Mouse (Mus musculus): Measurements from ENCODE around the gene Immp2l. TPM values are rescaled to one million over a fixed set of nuclear protein-coding genes. Genes with fewer than 3 reads are reported as not detected.
"Not testable (repeated sequence)": the region's sequence is repeated elsewhere in the genome, so short reads cannot be mapped to it uniquely, and the experiment has no call there.

Gene Immp2l
- 10 to 100 TPM; 28.8 to 42.1 TPM for total RNA-seq (2021)
- long read RNA-seq, experiment 1, partial matches to known transcripts = 1 of 2 reads
- long read RNA-seq, experiment 1, other reads (novel, unspliced or antisense) = 1 of 2 reads
- long read RNA-seq, experiment 2, partial matches to known transcripts = 1 of 3 reads
- long read RNA-seq, experiment 2, other reads (novel, unspliced or antisense) = 1 of 3 reads

DNA sequence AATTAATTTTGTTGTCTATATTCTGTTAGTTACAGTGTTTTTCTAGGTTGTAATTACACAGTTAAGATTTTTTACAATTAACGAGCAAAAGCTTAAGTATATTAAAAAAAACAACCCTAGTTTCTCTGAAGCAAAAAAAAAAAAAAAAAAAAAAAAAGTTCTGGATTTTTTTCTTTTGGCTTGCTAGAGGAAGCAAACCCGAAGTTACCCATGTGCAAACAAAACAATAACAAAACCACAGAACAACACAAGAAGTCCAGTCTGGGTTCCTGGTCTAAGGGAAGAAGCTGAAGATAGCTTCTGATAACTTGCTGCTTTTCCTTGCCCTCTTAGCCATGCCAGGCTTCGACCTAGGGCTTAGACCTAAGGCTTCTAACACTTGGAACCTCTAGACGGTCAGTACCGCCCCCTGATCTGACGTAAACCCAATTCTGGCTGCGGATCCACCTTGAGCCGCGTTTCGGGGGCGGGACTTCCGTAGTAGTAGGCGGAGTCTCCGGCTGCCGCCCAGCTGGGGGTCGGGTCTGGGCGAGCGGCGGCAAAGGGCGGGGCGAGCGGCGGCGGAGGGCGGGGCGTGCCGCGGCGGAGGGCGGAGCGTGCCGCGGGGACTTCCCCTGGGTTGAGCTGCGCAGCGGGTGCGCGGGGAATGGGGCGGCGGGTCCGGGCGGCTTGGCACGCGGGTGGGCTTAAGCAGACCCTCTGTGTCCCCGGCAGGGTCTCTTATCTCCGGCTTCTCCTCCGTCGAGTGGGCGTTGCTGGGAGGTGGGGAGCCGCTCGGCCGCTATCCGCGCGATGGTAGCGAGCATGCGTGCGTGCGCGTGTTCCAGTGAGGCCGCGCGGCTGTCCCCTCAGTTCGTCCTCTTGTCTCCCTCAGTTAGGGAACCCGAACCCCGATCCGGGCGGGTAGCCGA, at the start of gene Immp2l:
TSS of gene Immp2l (plus strand) at position 580 of the 911 bp plus-strand sequence.
- DNase-seq = peak; percentile 98

- DNase-seq = no peak
These were observed 45.0 kb upstream of the Immp2l start for GRCm38 (mm10) chr12:40978719-40979500.

DNA sequence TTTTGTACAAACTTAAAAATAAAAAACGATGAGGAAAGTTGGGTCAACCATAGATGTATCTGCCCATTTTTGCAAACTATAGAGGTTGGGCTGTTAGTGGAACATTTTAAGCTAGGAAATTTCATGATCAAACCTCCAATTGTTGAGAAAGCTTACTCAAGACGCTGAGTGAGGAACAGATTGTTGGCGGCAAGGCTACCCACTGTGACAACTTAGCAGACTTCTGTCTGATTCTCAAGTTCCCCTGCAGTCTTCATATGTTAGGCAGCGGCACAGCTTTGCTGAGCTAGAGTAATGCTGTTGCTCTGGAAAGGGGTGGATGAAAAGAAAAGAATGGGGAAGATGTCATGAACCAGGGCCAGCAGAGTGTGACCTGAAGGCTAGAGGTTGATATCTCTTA, 44.2 kb upstream of the Immp2l start:
- no peak for DNase-seq

- no peak for DNase-seq
These were observed 43.7 kb upstream of the Immp2l start for GRCm38 (mm10) chr12:40980160-40980559.

DNA sequence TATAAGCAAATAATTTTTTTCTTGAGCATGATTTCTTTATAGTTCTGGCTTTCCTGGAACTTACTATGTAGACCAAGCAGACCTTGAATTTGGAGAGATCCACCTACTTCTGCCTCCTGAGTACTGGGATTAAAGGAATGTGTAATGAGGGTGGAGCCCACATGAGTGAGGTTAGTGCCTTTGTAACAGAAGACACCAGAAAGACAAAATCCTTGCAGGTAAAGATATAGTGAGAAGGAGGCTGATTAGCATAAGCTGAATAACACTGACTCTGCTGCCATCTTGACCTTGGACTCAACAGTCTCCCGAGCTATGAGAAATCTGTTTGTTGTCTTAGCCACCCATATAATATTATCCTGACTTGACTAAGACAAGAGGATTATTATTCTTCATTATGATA, 40.9 kb upstream of the Immp2l start:
- DNase-seq = no peak

DNA sequence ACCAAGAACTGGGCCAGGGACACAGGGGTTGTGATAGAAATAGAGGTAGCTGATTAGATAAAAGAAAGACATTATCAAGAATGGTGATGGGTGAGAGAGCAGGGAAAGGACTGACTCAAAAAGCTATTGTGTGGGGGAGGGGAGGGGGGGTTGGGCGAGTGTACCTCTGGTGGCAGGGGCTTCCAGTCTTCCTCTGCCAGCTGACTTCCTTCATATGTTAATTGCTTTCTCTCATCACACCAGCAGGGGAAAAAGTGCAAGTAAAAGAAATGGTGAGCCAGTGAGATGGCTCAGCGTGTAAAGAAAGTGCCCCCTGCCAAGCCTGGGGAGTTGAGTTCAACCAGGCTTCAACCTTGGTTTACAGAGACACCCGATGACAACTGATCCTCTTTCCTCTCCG, 39.2 kb upstream of the Immp2l start:
- DNase-seq = no peak

GRCm38 (mm10) chr12:40985791-40986190, 38.1 kb upstream of the Immp2l start:
- DNase-seq = no peak

DNA sequence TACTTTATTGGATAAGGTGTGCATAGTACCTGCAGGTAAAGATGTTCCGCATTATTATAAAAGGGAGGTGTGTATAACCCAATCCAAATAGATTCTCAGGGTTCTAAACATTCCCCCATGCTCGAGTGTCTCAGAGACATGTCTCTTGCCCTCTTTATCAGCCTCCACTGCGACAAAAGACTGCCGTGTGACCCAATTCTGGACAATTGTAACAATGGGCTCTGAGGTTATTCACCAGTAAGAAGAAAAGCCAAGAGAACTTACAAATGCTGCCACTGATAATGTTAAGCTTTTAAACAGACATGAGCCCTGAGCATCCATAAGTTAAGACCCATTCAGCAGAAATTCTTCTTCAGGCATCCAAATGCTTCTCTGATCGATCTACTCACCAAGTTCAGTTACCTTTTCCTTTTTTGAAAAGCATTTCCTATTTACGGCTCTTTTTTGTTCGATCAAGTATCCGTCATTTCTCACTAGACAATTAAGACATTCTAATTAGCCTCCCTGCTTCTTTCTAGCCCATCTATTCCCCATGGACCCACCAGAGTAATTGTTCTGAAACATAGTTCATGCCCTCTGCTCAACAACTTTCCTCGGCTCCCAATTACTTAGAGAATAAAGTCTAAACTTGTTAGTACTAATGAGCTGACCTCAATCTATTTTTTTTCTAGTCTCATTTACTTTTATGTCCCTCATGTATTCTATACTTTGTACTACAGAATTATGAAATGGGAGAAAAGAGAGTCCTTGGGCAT, 35.4 kb upstream of the Immp2l start:
- no peak for DNase-seq

- DNase-seq = no peak
These were observed 32.2 kb upstream of the Immp2l start for GRCm38 (mm10) chr12:40991647-40992046.

DNA sequence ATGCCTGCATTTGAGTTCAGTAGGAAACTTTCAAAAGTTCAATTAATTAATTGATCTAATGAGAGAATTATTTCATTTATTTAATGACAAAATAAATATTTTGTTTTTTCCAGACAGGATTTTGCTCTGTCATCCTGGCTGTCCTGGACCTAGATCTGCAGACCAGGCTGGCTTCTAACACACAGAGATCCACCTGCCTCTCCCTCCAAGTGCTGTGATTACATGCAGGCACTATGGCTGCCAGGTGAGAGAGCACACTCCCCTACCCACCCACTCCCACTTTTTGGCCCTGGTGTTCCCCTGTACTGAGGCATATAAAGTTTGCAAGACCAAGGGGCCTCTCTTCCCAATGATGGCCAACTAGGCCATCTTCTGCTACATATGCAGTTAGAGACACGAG, 31.7 kb upstream of the Immp2l start:
- DNase-seq = not testable (repeated sequence)

DNA sequence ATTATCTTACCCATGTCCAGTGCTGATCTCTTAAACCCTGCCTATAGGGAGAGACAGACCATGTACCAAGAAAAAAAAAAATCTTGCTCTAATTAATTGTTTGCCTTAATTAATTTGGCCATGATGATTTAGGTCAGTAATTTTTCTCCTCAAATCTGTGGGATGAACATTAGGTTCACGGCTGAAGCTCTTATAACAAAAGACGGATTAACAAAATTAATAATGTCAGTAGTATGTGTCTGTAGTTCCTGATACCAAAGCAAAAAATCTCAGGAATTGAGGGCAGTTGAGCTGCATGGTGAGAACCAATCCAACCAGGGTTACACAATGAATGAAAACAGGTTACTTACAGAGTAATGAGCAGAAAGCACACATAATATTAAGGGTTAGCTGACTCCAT, 29.0 kb upstream of the Immp2l start:
- no peak for DNase-seq

GRCm38 (mm10) chr12:40995618-40996370, 28.1 kb upstream of the Immp2l start:
- no peak for DNase-seq

- DNase-seq = no peak
These were observed 1.4 kb upstream of the Immp2l start for GRCm38 (mm10) chr12:41022516-41022915.

- no peak for DNase-seq
These were observed 622 bp downstream of the Immp2l start for GRCm38 (mm10) chr12:41024512-41024911.

- DNase-seq = no peak
These were observed 3.6 kb downstream of the Immp2l start for GRCm38 (mm10) chr12:41027485-41027884.

- no peak for DNase-seq
These were observed 7.2 kb downstream of the Immp2l start for GRCm38 (mm10) chr12:41031119-41031518.

- peak; percentile 35 for DNase-seq
These were observed 9.3 kb downstream of the Immp2l start for GRCm38 (mm10) chr12:41033196-41033595.

- DNase-seq = no peak
These were observed 15.9 kb downstream of the Immp2l start for GRCm38 (mm10) chr12:41039834-41040233.

- no peak for DNase-seq
These were observed 17.8 kb downstream of the Immp2l start for GRCm38 (mm10) chr12:41041737-41042136.

DNA sequence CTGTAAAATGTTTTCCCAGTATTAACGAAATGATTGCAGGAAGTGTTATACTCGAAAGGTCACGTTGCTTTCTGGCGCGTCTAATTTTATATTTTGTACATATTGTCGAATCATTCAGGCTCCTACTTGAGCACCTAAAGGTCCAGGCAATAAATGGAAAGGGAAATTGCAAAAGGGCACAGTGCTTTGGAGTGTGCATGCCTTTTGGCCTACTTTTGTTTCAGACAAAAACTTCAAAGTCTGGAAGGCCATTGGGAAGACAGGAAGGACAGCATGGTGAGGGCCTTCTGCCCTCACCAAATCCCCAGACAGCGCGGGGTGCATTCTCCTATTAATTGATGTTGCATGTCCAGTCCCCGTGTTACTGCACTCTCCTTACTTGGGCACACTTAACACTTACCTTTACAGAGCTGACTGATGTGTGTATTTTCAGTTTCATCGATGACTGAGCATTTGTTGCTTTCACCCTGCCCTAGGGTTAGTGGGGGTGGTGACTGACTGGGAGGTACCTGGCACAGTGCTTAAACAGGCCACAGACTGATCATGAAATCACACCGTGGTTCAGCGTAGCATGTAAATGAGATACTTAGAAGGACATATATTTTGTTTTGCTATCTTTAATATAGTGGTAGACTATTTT, 20.7 kb downstream of the Immp2l start:
- DNase-seq = peak; percentile 21

Measured in adrenal gland, postnatal 10 days (tissue).